Mouse (Mus musculus) midbrain, embryonic 15.5 days (tissue): Measurements from ENCODE around the gene Aftph. TPM values are rescaled to one million over a fixed set of nuclear protein-coding genes. Genes with fewer than 3 reads are reported as not detected.

Experiments
- ATAC-seq: fragments of 200-750 bp; cut with Nextera tagmentation; replicated peaks from 2 replicates; pipeline ENCODE4 v1.8.0; 2017; ENCODE audit warnings: moderate TSS enrichment
- H3K27ac ChIP-seq: fragments of 300-500 bp; sonication (generic); 2 replicates; pipeline ENCODE4 v1.5.1; 2015; ENCODE audit warnings: mild to moderate bottlenecking, inconsistent platforms
- H3K27me3 ChIP-seq: fragments of 300-500 bp; sonication (generic); replicated peaks from 2 replicates; pipeline ENCODE4 v1.6.1; 2015; ENCODE audit warnings: inconsistent platforms
- H3K36me3 ChIP-seq: fragments of 300-500 bp; sonication (generic); replicated peaks from 2 replicates; pipeline ENCODE4 v1.6.1; 2015; ENCODE audit warnings: inconsistent platforms
- H3K4me1 ChIP-seq: fragments of 300-500 bp; sonication (generic); 2 replicates; pipeline ENCODE4 v1.6.1; 2015; ENCODE audit warnings: inconsistent platforms
- H3K4me2 ChIP-seq: fragments of 300-500 bp; sonication (generic); 2 replicates; pipeline ENCODE4 v1.6.1; 2015; ENCODE audit warnings: inconsistent platforms, mild to moderate bottlenecking, moderate library complexity
- H3K4me3 ChIP-seq: fragments of 300-500 bp; sonication (generic); 2 replicates; pipeline ENCODE4 v1.5.1; 2015; ENCODE audit warnings: mild to moderate bottlenecking, inconsistent platforms
- H3K9ac ChIP-seq: fragments of 300-500 bp; sonication (generic); 2 replicates; pipeline ENCODE4 v1.6.1; 2015; ENCODE audit warnings: mild to moderate bottlenecking, inconsistent platforms
- H3K9me3 ChIP-seq: fragments of 300-500 bp; sonication (generic); 2 replicates; pipeline ENCODE4 v1.6.1; 2016; ENCODE audit warnings: inconsistent platforms
- WGBS: fragments of 180-500 bp; shearing (Covaris S2); methylation state at CpG from one replicate; pipeline ENCODE4 v1.1.7; 2015; ENCODE audit warnings: mixed read lengths; 5-methylcytosine and 5-hydroxymethylcytosine counted together
- polyA plus RNA-seq: library from polyadenylated mRNA; unstranded; fragments of >200 nt; fragmentation: Nextera tagmentation; extraction: Ambion mirVana; gene quantifications from 2 replicates; pipeline ENCODE4 v1.2.1, GENCODE M21; 2015

Gene Aftph
- polyA plus RNA-seq, 1 experiment from 2014 or later: 35.9 TPM

GRCm38 (mm10) chr11:20659094-20659493 is 82.3 kb downstream of the Aftph start:
- H3K36me3 ChIP-seq: no peaks in the 10 kb centered on the region
- H3K27ac ChIP-seq: no peak overlapping the region
- H3K4me3 ChIP-seq: no peak overlapping the region
- no peak overlapping the region for H3K4me2 ChIP-seq
- H3K9ac ChIP-seq: no peak overlapping the region
- peaks cover 28% of the 10 kb centered on the region for H3K4me1 ChIP-seq
- ATAC-seq: no peak
- WGBS: 75% methylated on average over 3 of the region's 3 CpGs
- H3K27me3 ChIP-seq: no peaks in the 10 kb centered on the region
- no peaks in the 10 kb centered on the region for H3K9me3 ChIP-seq

- no peaks in the 10 kb centered on the region for H3K27me3 ChIP-seq
- H3K9ac ChIP-seq: peak overlapping the region; percentile 18; the same call in 1 of the 2 replicates
- H3K4me3 ChIP-seq: peak overlapping the region; percentile 5; the same call in 1 of the 2 replicates
- H3K9me3 ChIP-seq: no peaks in the 10 kb centered on the region
- peak overlapping the region; percentile 36 for H3K4me2 ChIP-seq
- no peaks in the 10 kb centered on the region for H3K36me3 ChIP-seq
- peaks cover 26% of the 10 kb centered on the region for H3K4me1 ChIP-seq
- WGBS: 7% methylated on average over 10 of the region's 10 CpGs
- ATAC-seq: peak; percentile 45
- H3K27ac ChIP-seq: peak overlapping the region; percentile 75
Measured at GRCm38 (mm10) chr11:20656711-20657057, 84.7 kb downstream of the Aftph start.

GRCm38 (mm10) chr11:20655795-20656710 is 85.3 kb downstream of the Aftph start:
- peak overlapping the region; percentile 75 for H3K27ac ChIP-seq
- H3K9me3 ChIP-seq: no peaks in the 10 kb centered on the region
- no peaks in the 10 kb centered on the region for H3K27me3 ChIP-seq
- peak overlapping the region; percentile 5; the same call in 1 of the 2 replicates for H3K4me3 ChIP-seq
- H3K4me2 ChIP-seq: peak overlapping the region; percentile 36
- peaks cover 31% of the 10 kb centered on the region for H3K4me1 ChIP-seq
- ATAC-seq: peak; percentile 86
- no peaks in the 10 kb centered on the region for H3K36me3 ChIP-seq
- 7% methylated on average over 18 of the region's 18 CpGs for WGBS
- H3K9ac ChIP-seq: peak overlapping the region; percentile 18

GRCm38 (mm10) chr11:20651166-20651565 is 90.2 kb downstream of the Aftph start:
- H3K4me2 ChIP-seq: no peak overlapping the region
- H3K27ac ChIP-seq: no peak overlapping the region
- no peak overlapping the region for H3K9ac ChIP-seq
- no peaks in the 10 kb centered on the region for H3K9me3 ChIP-seq
- WGBS: 56% methylated on average over 1 of the region's 1 CpGs
- H3K27me3 ChIP-seq: no peaks in the 10 kb centered on the region
- no peak overlapping the region for H3K4me3 ChIP-seq
- H3K36me3 ChIP-seq: no peaks in the 10 kb centered on the region
- ATAC-seq: no peak
- peaks cover 62% of the 10 kb centered on the region for H3K4me1 ChIP-seq

GRCm38 (mm10) chr11:20650006-20650639 is 91.3 kb downstream of the Aftph start:
- Histone ChIP-seq H3K4me3 (no peak overlapping the region), H3K4me1 (peaks cover 53% of the 10 kb centered on the region), H3K36me3 (no peaks in the 10 kb centered on the region), H3K9me3 (no peaks in the 10 kb centered on the region), H3K9ac (no peak overlapping the region), H3K27me3 (no peaks in the 10 kb centered on the region), H3K27ac (peak overlapping the region; percentile 44), H3K4me2 (peak overlapping the region; percentile 14; the same call in 1 of the 2 replicates)
- 12% methylated on average over 17 of the region's 17 CpGs for WGBS
- ATAC-seq: peak; percentile 58

GRCm38 (mm10) chr11:20649477-20649876 is 91.9 kb downstream of the Aftph start:
- Histone ChIP-seq H3K4me1 (peaks cover 53% of the 10 kb centered on the region), H3K4me3 (no peak overlapping the region), H3K9ac (no peak overlapping the region), H3K36me3 (no peaks in the 10 kb centered on the region), H3K27ac (peak overlapping the region; percentile 44; the same call in 1 of the 2 replicates), H3K9me3 (no peaks in the 10 kb centered on the region), H3K4me2 (no peak overlapping the region), H3K27me3 (no peaks in the 10 kb centered on the region)
- WGBS: 25% methylated on average over 5 of the region's 5 CpGs
- 0 out of 2 replicates have a peak, but pooled peaks have one; percentile 8 for ATAC-seq

GRCm38 (mm10) chr11:20647902-20648625 is 93.3 kb downstream of the Aftph start:
- Histone ChIP-seq H3K36me3 (no peaks in the 10 kb centered on the region), H3K9me3 (no peaks in the 10 kb centered on the region), H3K27me3 (no peaks in the 10 kb centered on the region), H3K4me2 (no peak overlapping the region), H3K9ac (no peak overlapping the region), H3K4me1 (peaks cover 55% of the 10 kb centered on the region), H3K4me3 (no peak overlapping the region), H3K27ac (no peak overlapping the region)
- peak; percentile 30; the same call in 1 of the 2 replicates for ATAC-seq
- WGBS: 50% methylated on average over 19 of the region's 19 CpGs

- Histone ChIP-seq H3K4me1 (peaks cover 55% of the 10 kb centered on the region), H3K9ac (no peak overlapping the region), H3K4me3 (no peak overlapping the region), H3K27ac (no peak overlapping the region), H3K27me3 (no peaks in the 10 kb centered on the region), H3K36me3 (no peaks in the 10 kb centered on the region), H3K9me3 (no peaks in the 10 kb centered on the region), H3K4me2 (no peak overlapping the region)
- 16% methylated on average over 10 of the region's 10 CpGs for WGBS
- ATAC-seq: 0 out of 2 replicates have a peak, but pooled peaks have one; percentile 28
Measured at GRCm38 (mm10) chr11:20646986-20647726, 94.2 kb downstream of the Aftph start.

- Histone ChIP-seq H3K4me2 (no peak overlapping the region), H3K9ac (no peak overlapping the region)
- WGBS: 36% methylated on average over 6 of the region's 6 CpGs
Measured at GRCm38 (mm10) chr11:20646142-20646541, 95.2 kb downstream of the Aftph start.

GRCm38 (mm10) chr11:20645521-20645920 is 95.9 kb downstream of the Aftph start:
- peaks cover 51% of the 10 kb centered on the region for H3K4me1 ChIP-seq
- no peak overlapping the region for H3K9ac ChIP-seq
- H3K36me3 ChIP-seq: no peaks in the 10 kb centered on the region
- 74% methylated on average over 3 of the region's 3 CpGs for WGBS
- no peak for ATAC-seq
- no peaks in the 10 kb centered on the region for H3K9me3 ChIP-seq
- H3K27ac ChIP-seq: no peak overlapping the region
- no peak overlapping the region for H3K4me3 ChIP-seq
- H3K4me2 ChIP-seq: no peak overlapping the region
- H3K27me3 ChIP-seq: no peaks in the 10 kb centered on the region

More at GRCm38 (mm10) chr11:20646142-20646541, 95.2 kb downstream of the Aftph start:
- no peaks in the 10 kb centered on the region for H3K27me3 ChIP-seq
- H3K4me1 ChIP-seq: peaks cover 50% of the 10 kb centered on the region
- H3K4me3 ChIP-seq: no peak overlapping the region
- no peaks in the 10 kb centered on the region for H3K9me3 ChIP-seq
- no peak overlapping the region for H3K27ac ChIP-seq
- ATAC-seq: no peak
- H3K36me3 ChIP-seq: no peaks in the 10 kb centered on the region

GRCm38 (mm10) chr11:20644872-20645271 is 96.5 kb downstream of the Aftph start:
- Histone ChIP-seq H3K4me3 (no peak overlapping the region), H3K9ac (no peak overlapping the region), H3K36me3 (no peaks in the 10 kb centered on the region), H3K27me3 (no peaks in the 10 kb centered on the region), H3K27ac (no peak overlapping the region), H3K4me2 (no peak overlapping the region), H3K9me3 (no peaks in the 10 kb centered on the region), H3K4me1 (peaks cover 51% of the 10 kb centered on the region)
- 36% methylated on average over 6 of the region's 6 CpGs for WGBS
- no peak for ATAC-seq
